Mouse (Mus musculus) brain, embryonic 14.5 days (tissue): Measurements from ENCODE around the gene Mcm6.

ENCODE experiments used
- CTCF ChIP-seq: fragments of 200-500 bp; IDR thresholded peaks from 2 replicates; pipeline ENCODE4 v1.5.1; 2012; ENCODE audit warnings: inconsistent platforms, mild to moderate bottlenecking, moderate library complexity, borderline replicate concordance; ENCODE audit not compliant: insufficient read depth, insufficient read length; ENCODE audit errors: extremely low read depth
- POLR2A ChIP-seq: fragments of 200-500 bp; IDR thresholded peaks from 2 replicates; pipeline ENCODE4 v1.6.1; 2012; ENCODE audit warnings: mild to moderate bottlenecking, inconsistent platforms, borderline replicate concordance; ENCODE audit not compliant: poor library complexity, insufficient read depth, insufficient read length, severe bottlenecking; ENCODE audit errors: extremely low read depth

- no peak for TF ChIP-seq POLR2A
- TF ChIP-seq CTCF = no peak
Observed at GRCm38 (mm10) chr1:128353092-128353491, 6.4 kb downstream of the Mcm6 start.
